Mouse (Mus musculus) intestine, postnatal 0 days (tissue): ENCODE data around the gene Pold1. TPM values are rescaled to one million over a fixed set of nuclear protein-coding genes. Genes with fewer than 3 reads are reported as not detected.

Experiments
- ATAC-seq: fragments of 200-750 bp; cut with Nextera tagmentation; 2 replicates; pipeline ENCODE4 v1.8.0; 2017; ENCODE audit warnings: mild to moderate bottlenecking, moderate TSS enrichment, moderate library complexity
- H3K27ac ChIP-seq: fragments of 300-500 bp; sonication (generic); 2 replicates; pipeline ENCODE4 v1.5.1; 2014; ENCODE audit warnings: mild to moderate bottlenecking, low read depth, low read length, moderate library complexity
- H3K27me3 ChIP-seq: fragments of 300-500 bp; sonication (generic); replicated peaks from 2 replicates; pipeline ENCODE4 v1.6.1; 2014; ENCODE audit warnings: low read length, mixed read lengths; ENCODE audit not compliant: control insufficient read depth, insufficient read depth
- H3K36me3 ChIP-seq: fragments of 300-500 bp; sonication (generic); 2 replicates; pipeline ENCODE4 v1.6.1; 2014; ENCODE audit warnings: mild to moderate bottlenecking, moderate library complexity; ENCODE audit not compliant: control insufficient read depth, insufficient read depth
- H3K4me1 ChIP-seq: fragments of 300-500 bp; sonication (generic); replicated peaks from 2 replicates; pipeline ENCODE4 v1.6.1; 2014; ENCODE audit warnings: antibody characterized with exemption, low read length, mixed read lengths; ENCODE audit not compliant: control insufficient read depth, insufficient read depth
- H3K4me2 ChIP-seq: fragments of 300-500 bp; sonication (generic); replicated peaks from 2 replicates; pipeline ENCODE4 v1.6.1; 2014; ENCODE audit warnings: low read depth, mild to moderate bottlenecking, moderate library complexity
- H3K4me3 ChIP-seq: fragments of 300-500 bp; sonication (generic); 2 replicates; pipeline ENCODE4 v1.5.1; 2014; ENCODE audit warnings: low read depth, low read length
- H3K9ac ChIP-seq: fragments of 300-500 bp; sonication (generic); 2 replicates; pipeline ENCODE4 v1.6.1; 2014; ENCODE audit warnings: mild to moderate bottlenecking, low read depth, low read length
- H3K9me3 ChIP-seq: fragments of 300-500 bp; sonication (generic); 2 replicates; pipeline ENCODE4 v1.6.1; 2016; ENCODE audit warnings: mixed run types; ENCODE audit not compliant: control insufficient read depth
- CTCF ChIP-seq: sonication (generic); IDR thresholded peaks from 2 replicates; pipeline ENCODE4 v1.5.1; 2016; ENCODE audit warnings: low read depth, mild to moderate bottlenecking, control low read depth, antibody characterized with exemption, moderate library complexity
- WGBS: fragments of 180-500 bp; shearing (Covaris S2); extraction: QIAGEN DNeasy Blood & Tissue Kit; methylation state at CpG from one replicate; pipeline ENCODE4 v1.1.7; 2014; 5-methylcytosine and 5-hydroxymethylcytosine counted together
- polyA plus RNA-seq: library from polyadenylated mRNA; unstranded; fragments of >200 nt; fragmentation: Nextera tagmentation; extraction: Ambion mirVana; gene quantifications from 2 replicates; pipeline ENCODE4 v1.2.1, GENCODE M21; 2015

The Pold1 gene
- polyA plus RNA-seq, 1 experiment from 2014 or later = 16.8 TPM

DNA sequence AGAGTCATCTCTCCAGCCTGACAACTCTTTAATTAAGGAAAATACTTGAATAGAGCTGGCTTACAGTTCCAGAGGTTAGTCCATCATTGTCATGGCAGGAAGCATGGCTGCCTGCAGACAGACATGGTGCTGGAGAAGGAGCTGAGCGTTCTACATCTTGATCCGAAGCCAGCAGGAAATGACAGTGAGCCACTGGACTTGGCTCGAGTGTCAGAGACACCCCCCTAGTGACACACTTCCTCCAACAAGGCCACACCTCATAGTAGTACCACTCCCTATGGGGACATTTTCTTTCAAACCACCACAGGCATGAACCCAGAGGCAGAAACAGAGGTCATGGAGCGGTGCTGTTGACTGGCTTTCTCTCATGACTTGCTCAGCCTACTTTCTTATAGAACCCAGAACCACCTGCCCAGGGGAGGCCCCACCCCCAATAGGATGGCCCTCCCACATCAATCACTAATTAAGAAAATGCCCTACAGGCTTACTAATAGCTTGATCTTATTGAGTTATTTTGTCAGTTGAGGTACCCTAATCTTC, 35.7 kb upstream of the Pold1 start:
- Histone ChIP-seq H3K9ac (no peak overlapping the region), H3K4me1 (no peaks in the 10 kb centered on the region), H3K4me2 (no peak overlapping the region), H3K27ac (no peak overlapping the region), H3K4me3 (no peak overlapping the region), H3K27me3 (peaks cover 45% of the 10 kb centered on the region), H3K9me3 (no peaks in the 10 kb centered on the region), H3K36me3 (no peaks in the 10 kb centered on the region)
- TF ChIP-seq CTCF = no peak
- no peak for ATAC-seq
- WGBS = 74% methylated on average over 4 of the region's 4 CpGs

DNA sequence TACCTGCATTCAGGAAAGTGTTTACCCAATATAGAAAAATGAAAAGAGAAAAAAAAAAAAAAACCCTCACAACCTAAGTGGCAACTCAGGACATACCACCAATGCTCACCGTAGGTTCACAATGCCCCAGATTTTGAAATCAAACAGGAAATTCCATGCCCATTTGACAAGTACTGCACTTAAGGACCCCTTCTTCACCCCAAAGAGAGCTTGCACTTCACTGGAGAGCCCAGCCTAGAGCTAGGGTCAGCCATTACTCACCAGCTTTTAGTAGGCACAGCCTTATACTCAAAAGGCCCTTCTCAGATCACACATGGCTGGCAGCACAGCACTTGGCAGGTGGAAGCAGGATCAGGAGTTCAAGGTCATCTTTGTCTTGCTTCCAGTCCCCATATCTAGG, 34.5 kb upstream of the Pold1 start:
- Histone ChIP-seq H3K36me3 (no peaks in the 10 kb centered on the region), H3K27me3 (peaks cover 36% of the 10 kb centered on the region), H3K27ac (no peak overlapping the region), H3K4me1 (no peaks in the 10 kb centered on the region), H3K9ac (no peak overlapping the region), H3K4me2 (no peak overlapping the region), H3K9me3 (no peaks in the 10 kb centered on the region), H3K4me3 (no peak overlapping the region)
- TF ChIP-seq CTCF = no peak
- WGBS = 82% methylated on average over 1 of the region's 1 CpGs
- ATAC-seq = no peak

DNA sequence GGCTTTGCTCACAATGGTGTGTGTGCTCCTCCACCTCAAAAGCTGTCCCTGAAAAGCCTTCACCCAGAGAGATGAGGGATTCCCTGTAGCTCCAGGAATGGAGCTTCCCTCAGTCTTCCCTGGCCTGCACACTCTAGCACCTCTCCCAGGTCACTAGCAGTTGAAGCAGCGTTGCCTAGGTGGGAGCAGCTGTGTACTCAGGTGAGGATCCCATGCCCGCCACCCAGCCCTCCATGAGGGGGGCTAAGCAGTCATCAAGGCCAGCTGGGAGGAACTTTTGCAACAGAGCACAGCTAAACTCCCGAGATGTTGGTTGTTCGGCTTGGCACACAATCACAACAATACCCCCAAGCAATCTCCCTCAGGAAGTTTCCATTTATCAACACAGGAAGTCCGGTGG, 34.1 kb upstream of the Pold1 start:
- H3K4me1 ChIP-seq = no peaks in the 10 kb centered on the region
- peaks cover 32% of the 10 kb centered on the region for H3K27me3 ChIP-seq
- TF ChIP-seq CTCF = no peak
- no peaks in the 10 kb centered on the region for H3K36me3 ChIP-seq
- H3K9ac ChIP-seq = no peak overlapping the region
- H3K27ac ChIP-seq = no peak overlapping the region
- ATAC-seq = no peak
- no peak overlapping the region for H3K4me3 ChIP-seq
- H3K4me2 ChIP-seq = no peak overlapping the region
- H3K9me3 ChIP-seq = no peaks in the 10 kb centered on the region
- WGBS = 70% methylated on average over 5 of the region's 5 CpGs

DNA sequence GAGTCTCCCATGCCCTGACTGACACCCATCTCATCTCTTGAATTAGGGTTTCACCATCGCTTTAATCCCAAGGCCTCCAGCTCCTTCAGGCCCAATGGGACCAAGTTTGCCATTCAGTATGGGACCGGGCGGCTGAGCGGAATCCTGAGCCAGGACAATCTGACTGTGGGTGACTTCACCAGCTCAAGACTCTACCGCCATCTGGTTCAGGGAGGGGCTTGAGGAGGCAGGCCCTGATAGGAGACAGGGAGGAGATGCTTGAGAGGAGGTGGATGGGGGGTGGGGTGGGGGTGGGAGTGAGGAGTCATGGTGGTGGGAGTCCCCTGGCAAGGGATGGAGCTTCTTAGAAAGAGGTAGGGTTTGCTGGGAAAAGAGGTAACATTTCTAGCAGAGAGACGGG, 33.0 kb upstream of the Pold1 start:
- no peak for TF ChIP-seq CTCF
- H3K9me3 ChIP-seq = no peaks in the 10 kb centered on the region

DNA sequence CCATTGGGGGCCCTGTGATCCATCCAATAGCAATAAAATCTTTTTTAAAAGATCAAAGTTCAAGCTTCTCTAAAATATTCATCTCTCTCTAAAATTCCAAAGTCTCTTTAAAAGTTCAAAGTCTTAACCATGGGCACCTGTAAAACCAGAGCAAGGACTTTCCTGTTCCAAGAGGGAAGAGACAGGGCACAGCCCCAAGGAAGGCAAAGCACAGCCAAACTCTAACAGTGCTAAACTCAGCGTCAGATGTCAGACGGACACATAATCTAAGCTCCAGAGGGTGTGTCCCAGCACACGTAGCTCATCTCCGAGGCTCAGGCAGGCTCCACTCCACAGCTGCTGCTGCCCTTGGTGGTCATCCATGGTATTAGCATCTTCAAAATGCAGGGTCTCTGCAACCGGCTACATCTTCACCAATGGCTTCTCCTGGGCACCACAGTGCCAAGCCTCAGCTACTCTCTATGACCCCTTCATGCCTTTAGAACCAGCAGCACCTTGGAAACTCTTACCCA, 27.7 kb upstream of the Pold1 start:
- TF ChIP-seq CTCF = 0 out of 2 replicates have a peak, but pooled peaks have one; percentile 11
- Histone ChIP-seq H3K27ac (no peak overlapping the region), H3K4me2 (no peak overlapping the region), H3K9ac (no peak overlapping the region), H3K4me3 (no peak overlapping the region), H3K36me3 (no peaks in the 10 kb centered on the region), H3K9me3 (no peaks in the 10 kb centered on the region), H3K4me1 (no peaks in the 10 kb centered on the region), H3K27me3 (no peaks in the 10 kb centered on the region)
- 26% methylated on average over 5 of the region's 5 CpGs for WGBS
- no peak for ATAC-seq

More for the DNA sequence above, 33.0 kb upstream of the Pold1 start:
- no peak overlapping the region for H3K9ac ChIP-seq
- ATAC-seq = no peak
- peaks cover 21% of the 10 kb centered on the region for H3K27me3 ChIP-seq
- no peak overlapping the region for H3K4me3 ChIP-seq
- WGBS = 70% methylated on average over 6 of the region's 6 CpGs
- no peak overlapping the region for H3K4me2 ChIP-seq
- H3K4me1 ChIP-seq = no peaks in the 10 kb centered on the region
- no peaks in the 10 kb centered on the region for H3K36me3 ChIP-seq
- H3K27ac ChIP-seq = no peak overlapping the region

DNA sequence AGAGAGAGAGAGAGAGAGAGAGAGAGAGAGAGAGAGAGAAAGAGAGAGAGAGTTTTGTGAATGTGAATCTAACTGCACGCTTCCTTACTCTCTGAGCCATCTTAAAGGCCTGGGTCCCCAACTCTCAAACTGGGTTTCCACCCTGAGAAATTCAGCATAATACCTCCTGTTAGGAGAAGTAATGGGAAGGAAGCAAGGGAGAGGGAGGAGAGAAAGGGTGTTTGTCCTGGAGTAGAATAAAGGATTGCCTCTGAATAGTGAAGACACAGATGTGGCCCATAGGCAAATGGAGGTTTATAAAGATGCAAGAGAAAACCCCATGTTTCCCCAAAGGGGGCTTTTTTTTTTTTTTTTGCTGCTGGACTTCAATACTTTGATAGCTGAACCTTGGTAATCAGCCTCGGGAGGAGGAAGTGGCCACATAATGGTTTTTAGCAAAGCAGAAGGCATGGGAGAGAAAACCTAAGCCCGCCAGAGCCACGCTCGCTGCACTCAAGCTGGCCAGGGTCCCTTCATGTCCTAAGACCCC, 24.4 kb upstream of the Pold1 start:
- no peak for TF ChIP-seq CTCF
- Histone ChIP-seq H3K9ac (no peak overlapping the region), H3K9me3 (no peaks in the 10 kb centered on the region), H3K4me3 (no peak overlapping the region), H3K36me3 (no peaks in the 10 kb centered on the region), H3K4me1 (no peaks in the 10 kb centered on the region), H3K4me2 (no peak overlapping the region), H3K27ac (no peak overlapping the region), H3K27me3 (no peaks in the 10 kb centered on the region; the same call in 1 of the 2 replicates)
- no peak for ATAC-seq
- 74% methylated on average over 5 of the region's 5 CpGs for WGBS
